Mouse (Mus musculus) heart, embryonic 10.5 days (tissue): Measurements from ENCODE around the gene Aacs. TPM values are rescaled to one million over a fixed set of nuclear protein-coding genes. Genes with fewer than 3 reads are reported as not detected.
"Not testable (repeated sequence)": the region's sequence is repeated elsewhere in the genome, so short reads cannot be mapped to it uniquely, and the experiment has no call there.

ENCODE experiments used
- DNase-seq: peaks from one replicate; pipeline ENCODE4 v3.0.0-alpha.2; 2017; ENCODE audit warnings: low spot score
- H3K27ac ChIP-seq: fragments of 300-500 bp; sonication (generic); 2 replicates; pipeline ENCODE4 v1.5.1; 2016; ENCODE audit warnings: mild to moderate bottlenecking
- H3K27me3 ChIP-seq: fragments of 300-500 bp; sonication (generic); 2 replicates; pipeline ENCODE4 v1.6.1; 2016; ENCODE audit warnings: mild to moderate bottlenecking; ENCODE audit not compliant: poor library complexity, insufficient read depth, severe bottlenecking
- H3K36me3 ChIP-seq: fragments of 300-500 bp; sonication (generic); 2 replicates; pipeline ENCODE4 v1.6.1; 2016; ENCODE audit warnings: mild to moderate bottlenecking, moderate library complexity
- H3K4me1 ChIP-seq: fragments of 300-500 bp; sonication (generic); 2 replicates; pipeline ENCODE4 v1.6.1; 2016; ENCODE audit warnings: mild to moderate bottlenecking
- H3K4me3 ChIP-seq: fragments of 300-500 bp; sonication (generic); 2 replicates; pipeline ENCODE4 v1.5.1; 2016; ENCODE audit warnings: mild to moderate bottlenecking, moderate library complexity
- H3K9me3 ChIP-seq: fragments of 300-500 bp; sonication (generic); 2 replicates; pipeline ENCODE4 v1.6.1; 2016; ENCODE audit warnings: mild to moderate bottlenecking, moderate library complexity
- WGBS: fragments of 180-500 bp; shearing (Covaris S2); methylation state at CpG from one replicate; pipeline ENCODE4 v1.1.7; 2016; 5-methylcytosine and 5-hydroxymethylcytosine counted together
- polyA plus RNA-seq: library from polyadenylated mRNA; unstranded; fragments of >200 nt; fragmentation: Nextera tagmentation; extraction: Ambion mirVana; gene quantifications from 2 replicates; pipeline ENCODE4 v1.2.1, GENCODE M21; 2016

Gene Aacs
- polyA plus RNA-seq, 1 experiment from 2014 or later, result 30.1 TPM

- Histone ChIP-seq H3K4me3 (no peak overlapping the region), H3K36me3 (peaks cover 55% of the 10 kb centered on the region)
These were observed 11.9 kb downstream of the Aacs start for GRCm38 (mm10) chr5:125487375-125488115.

GRCm38 (mm10) chr5:125488116-125488455 is 12.5 kb downstream of the Aacs start:
- WGBS, result 68% methylated on average over 4 of the region's 4 CpGs
- Histone ChIP-seq H3K27ac (no peak overlapping the region), H3K4me3 (no peak overlapping the region), H3K27me3 (no peaks in the 10 kb centered on the region), H3K9me3 (no peaks in the 10 kb centered on the region), H3K4me1 (no peaks in the 10 kb centered on the region), H3K36me3 (peaks cover 55% of the 10 kb centered on the region)
- no peak for DNase-seq

More at GRCm38 (mm10) chr5:125487375-125488115, 11.9 kb downstream of the Aacs start:
- Histone ChIP-seq H3K27me3 (no peaks in the 10 kb centered on the region), H3K4me1 (no peaks in the 10 kb centered on the region), H3K27ac (no peak overlapping the region), H3K9me3 (no peaks in the 10 kb centered on the region)
- WGBS, result 69% methylated on average over 11 of the region's 11 CpGs
- no peak for DNase-seq

- 91% methylated on average over 5 of the region's 5 CpGs for WGBS
- not testable (repeated sequence) for H3K27me3 ChIP-seq, DNase-seq, H3K4me3 ChIP-seq, H3K27ac ChIP-seq, H3K4me1 ChIP-seq, H3K9me3 ChIP-seq
- peaks cover 48% of the 10 kb centered on the region for H3K36me3 ChIP-seq
These were observed 13.3 kb downstream of the Aacs start for GRCm38 (mm10) chr5:125488953-125489352.

GRCm38 (mm10) chr5:125491107-125491506 is 15.5 kb downstream of the Aacs start:
- DNase-seq, result no peak
- no peaks in the 10 kb centered on the region for H3K4me1 ChIP-seq
- no peak overlapping the region for H3K4me3 ChIP-seq
- no peak overlapping the region for H3K27ac ChIP-seq
- peaks cover 52% of the 10 kb centered on the region for H3K36me3 ChIP-seq
- H3K9me3 ChIP-seq, result no peaks in the 10 kb centered on the region
- 86% methylated on average over 10 of the region's 10 CpGs for WGBS
- H3K27me3 ChIP-seq, result no peaks in the 10 kb centered on the region

- Histone ChIP-seq H3K27me3 (no peaks in the 10 kb centered on the region), H3K36me3 (peaks cover 47% of the 10 kb centered on the region), H3K4me1 (no peaks in the 10 kb centered on the region), H3K4me3 (no peak overlapping the region), H3K9me3 (no peaks in the 10 kb centered on the region), H3K27ac (no peak overlapping the region)
- DNase-seq, result no peak
- 61% methylated on average over 17 of the region's 17 CpGs for WGBS
These were observed 16.9 kb downstream of the Aacs start for GRCm38 (mm10) chr5:125492379-125493092.

GRCm38 (mm10) chr5:125493093-125493423 is 17.4 kb downstream of the Aacs start:
- no peaks in the 10 kb centered on the region for H3K4me1 ChIP-seq
- 76% methylated on average over 5 of the region's 5 CpGs for WGBS
- H3K36me3 ChIP-seq, result peaks cover 43% of the 10 kb centered on the region
- no peaks in the 10 kb centered on the region for H3K27me3 ChIP-seq
- no peak overlapping the region for H3K4me3 ChIP-seq
- DNase-seq, result no peak
- H3K27ac ChIP-seq, result no peak overlapping the region
- no peaks in the 10 kb centered on the region for H3K9me3 ChIP-seq

GRCm38 (mm10) chr5:125495655-125496054 is 20.0 kb downstream of the Aacs start:
- H3K4me3 ChIP-seq, result no peak overlapping the region
- H3K27me3 ChIP-seq, result no peaks in the 10 kb centered on the region
- DNase-seq, result no peak
- no peaks in the 10 kb centered on the region for H3K9me3 ChIP-seq
- no peak overlapping the region for H3K27ac ChIP-seq
- no peaks in the 10 kb centered on the region for H3K4me1 ChIP-seq
- 86% methylated on average over 10 of the region's 10 CpGs for WGBS
- peaks cover 32% of the 10 kb centered on the region for H3K36me3 ChIP-seq

- Histone ChIP-seq H3K9me3 (no peaks in the 10 kb centered on the region), H3K36me3 (peaks cover 21% of the 10 kb centered on the region), H3K27me3 (no peaks in the 10 kb centered on the region), H3K27ac (no peak overlapping the region), H3K4me3 (no peak overlapping the region), H3K4me1 (no peaks in the 10 kb centered on the region)
- 66% methylated on average over 12 of the region's 12 CpGs for WGBS
- DNase-seq, result no peak
These were observed 22.4 kb downstream of the Aacs start for GRCm38 (mm10) chr5:125497821-125498600.

- Histone ChIP-seq H3K9me3 (no peaks in the 10 kb centered on the region), H3K27ac (no peak overlapping the region), H3K36me3 (peaks cover 23% of the 10 kb centered on the region), H3K27me3 (no peaks in the 10 kb centered on the region), H3K4me3 (no peak overlapping the region), H3K4me1 (no peaks in the 10 kb centered on the region)
- no peak for DNase-seq
- WGBS, result 90% methylated on average over 6 of the region's 6 CpGs
These were observed 25.9 kb downstream of the Aacs start for GRCm38 (mm10) chr5:125501505-125501904.

GRCm38 (mm10) chr5:125502186-125502585 is 26.6 kb downstream of the Aacs start:
- 42% methylated on average over 3 of the region's 3 CpGs for WGBS
- peaks cover 27% of the 10 kb centered on the region for H3K36me3 ChIP-seq
- no peak for DNase-seq

GRCm38 (mm10) chr5:125503628-125504027 is 28.0 kb downstream of the Aacs start:
- no peak for DNase-seq
- Histone ChIP-seq H3K4me1 (no peaks in the 10 kb centered on the region), H3K27ac (no peak overlapping the region), H3K27me3 (no peaks in the 10 kb centered on the region), H3K36me3 (peaks cover 37% of the 10 kb centered on the region), H3K9me3 (no peaks in the 10 kb centered on the region), H3K4me3 (no peak overlapping the region)
- WGBS, result 84% methylated on average over 6 of the region's 6 CpGs

More at GRCm38 (mm10) chr5:125502186-125502585, 26.6 kb downstream of the Aacs start:
- Histone ChIP-seq H3K27me3 (no peaks in the 10 kb centered on the region), H3K27ac (no peak overlapping the region), H3K4me3 (no peak overlapping the region), H3K4me1 (no peaks in the 10 kb centered on the region), H3K9me3 (no peaks in the 10 kb centered on the region)

- DNase-seq, result no peak
- no peaks in the 10 kb centered on the region for H3K27me3 ChIP-seq
- 79% methylated on average over 11 of the region's 11 CpGs for WGBS
- peaks cover 47% of the 10 kb centered on the region for H3K36me3 ChIP-seq
- no peak overlapping the region for H3K4me3 ChIP-seq
- H3K9me3 ChIP-seq, result no peaks in the 10 kb centered on the region
- H3K4me1 ChIP-seq, result no peaks in the 10 kb centered on the region
- no peak overlapping the region for H3K27ac ChIP-seq
These were observed 29.1 kb downstream of the Aacs start for GRCm38 (mm10) chr5:125504692-125505091.

- no peaks in the 10 kb centered on the region for H3K9me3 ChIP-seq
- no peaks in the 10 kb centered on the region for H3K4me1 ChIP-seq
- WGBS, result 78% methylated on average over 15 of the region's 15 CpGs
- no peak for DNase-seq
- peaks cover 54% of the 10 kb centered on the region for H3K36me3 ChIP-seq
- H3K27ac ChIP-seq, result no peak overlapping the region
- no peak overlapping the region for H3K4me3 ChIP-seq
- H3K27me3 ChIP-seq, result no peaks in the 10 kb centered on the region
These were observed 30.4 kb downstream of the Aacs start for GRCm38 (mm10) chr5:125505968-125506367.
